Mouse (Mus musculus) embryonic fibroblast, embryonic 13.5 days (primary cell): ENCODE measurements around the gene Gcnt2. TPM values are rescaled to one million over a fixed set of nuclear protein-coding genes. Genes with fewer than 3 reads are reported as not detected.
"Not testable (repeated sequence)": the region's sequence is repeated elsewhere in the genome, so short reads cannot be mapped to it uniquely, and the experiment has no call there.

ENCODE experiments used
- H3K27ac ChIP-seq: 2 replicates; pipeline ENCODE4 v1.5.1; 2012; ENCODE audit warnings: low read length, control low read depth, inconsistent platforms; ENCODE audit not compliant: insufficient read depth
- H3K4me1 ChIP-seq: 2 replicates; pipeline ENCODE4 v1.6.1; 2011; ENCODE audit warnings: low read length; ENCODE audit not compliant: control insufficient read depth, insufficient read depth
- H3K4me3 ChIP-seq: 2 replicates; pipeline ENCODE4 v1.5.1; 2011; ENCODE audit warnings: mild to moderate bottlenecking, control low read depth, low read length; ENCODE audit not compliant: insufficient read depth
- CTCF ChIP-seq: IDR thresholded peaks from 2 replicates; pipeline ENCODE4 v1.5.1; 2011; ENCODE audit warnings: mild to moderate bottlenecking, control low read depth, low read length, moderate library complexity, borderline replicate concordance; ENCODE audit not compliant: insufficient read depth
- POLR2A ChIP-seq: IDR thresholded peaks from 2 replicates; pipeline ENCODE4 v1.6.1; 2011; ENCODE audit warnings: low read depth, mild to moderate bottlenecking, control low read depth, low read length, moderate library complexity
- polyA plus RNA-seq: library from polyadenylated mRNA; stranded (reverse); fragments of >200 nt; gene quantifications from 2 replicates; pipeline ENCODE4 v1.2.4, GENCODE M21; 2011; ENCODE audit warnings: low read depth; ENCODE audit not compliant: missing spikeins, insufficient read length

The Gcnt2 gene
- polyA plus RNA-seq, 1 experiment: 12.8 TPM

- Histone ChIP-seq H3K27ac (no peak overlapping the region), H3K4me1 (no peaks in the 10 kb centered on the region), H3K4me3 (no peak overlapping the region)
- TF ChIP-seq POLR2A (no peak), CTCF (no peak)
Measured at GRCm38 (mm10) chr13:40986081-40986480, 126.5 kb downstream of the Gcnt2 start.

GRCm38 (mm10) chr13:40987608-40988303 lies 128.2 kb downstream of the Gcnt2 start:
- not testable (repeated sequence) for H3K27ac ChIP-seq, H3K4me1 ChIP-seq, H3K4me3 ChIP-seq

DNA sequence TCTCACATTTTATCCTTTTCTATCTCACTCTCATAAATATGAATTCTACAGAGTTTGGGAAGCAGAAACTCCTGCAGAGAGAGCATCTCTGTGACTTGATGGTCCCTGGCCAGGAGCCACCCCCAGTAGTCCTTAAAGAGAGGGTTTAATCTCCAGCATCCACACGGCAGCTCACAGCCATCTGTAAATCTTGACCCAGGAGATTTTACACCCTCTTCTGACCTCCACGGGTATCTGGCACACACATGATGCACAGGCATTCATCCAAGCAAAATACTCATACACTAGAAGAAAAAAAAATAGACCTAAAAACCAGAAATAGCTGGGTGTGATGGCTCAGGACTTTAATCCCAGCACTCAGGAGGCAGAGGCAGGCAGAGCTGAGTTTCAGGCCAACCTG lies 128.9 kb downstream of the Gcnt2 start:
- TF ChIP-seq CTCF (no peak), POLR2A (no peak)
- H3K27ac ChIP-seq: no peak overlapping the region
- H3K4me1 ChIP-seq: no peaks in the 10 kb centered on the region
- no peak overlapping the region for H3K4me3 ChIP-seq

DNA sequence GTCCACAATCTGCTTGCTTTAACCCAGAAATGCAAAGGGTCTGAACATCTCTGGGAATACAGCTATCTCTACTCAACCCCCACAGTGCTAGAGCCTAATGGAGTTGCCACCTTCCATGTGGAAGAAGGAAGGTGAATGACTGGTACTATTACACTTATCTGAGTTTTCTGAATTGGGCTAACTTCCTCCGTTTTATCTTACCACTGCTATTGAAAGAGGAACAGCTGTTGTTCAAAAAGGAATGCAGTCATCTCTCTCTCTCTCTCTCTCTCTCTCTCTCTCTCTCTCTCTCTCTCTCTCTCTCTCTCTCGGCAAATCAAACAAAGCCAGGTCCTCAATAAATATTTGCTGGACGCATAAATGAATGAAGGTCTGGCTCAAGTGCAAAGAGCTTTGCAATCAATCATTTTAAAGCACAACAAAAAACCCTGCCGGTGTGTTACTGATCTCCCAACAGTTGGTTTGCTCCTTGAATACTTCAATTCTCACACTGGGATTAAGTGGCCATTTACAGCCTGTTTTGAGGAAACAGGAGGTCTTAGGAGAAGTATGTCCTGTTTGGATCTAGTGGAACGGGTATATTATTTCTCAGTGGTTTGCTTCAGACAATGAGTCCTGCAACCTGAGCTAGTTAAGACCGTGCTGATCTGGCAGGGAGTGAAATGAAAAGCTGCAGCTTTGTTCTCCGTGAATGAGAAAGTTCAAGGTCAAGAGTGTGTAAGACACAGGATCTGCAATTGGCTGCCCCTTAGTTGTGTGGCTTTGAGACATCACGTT lies 135.1 kb downstream of the Gcnt2 start:
- no peak for TF ChIP-seq POLR2A
- no peak for TF ChIP-seq CTCF
- no peaks in the 10 kb centered on the region for H3K4me1 ChIP-seq
- H3K4me3 ChIP-seq: no peak overlapping the region
- no peak overlapping the region for H3K27ac ChIP-seq

- not testable (repeated sequence) for H3K27ac ChIP-seq, H3K4me3 ChIP-seq, H3K4me1 ChIP-seq
Measured at GRCm38 (mm10) chr13:40998537-40998936, 139.0 kb downstream of the Gcnt2 start.

GRCm38 (mm10) chr13:41000140-41000925 lies 140.8 kb downstream of the Gcnt2 start:
- H3K4me1 ChIP-seq: peaks cover 3% of the 10 kb centered on the region
- TF ChIP-seq POLR2A (peak; percentile 41; the same call in 1 of the 2 replicates), CTCF (no peak)

DNA sequence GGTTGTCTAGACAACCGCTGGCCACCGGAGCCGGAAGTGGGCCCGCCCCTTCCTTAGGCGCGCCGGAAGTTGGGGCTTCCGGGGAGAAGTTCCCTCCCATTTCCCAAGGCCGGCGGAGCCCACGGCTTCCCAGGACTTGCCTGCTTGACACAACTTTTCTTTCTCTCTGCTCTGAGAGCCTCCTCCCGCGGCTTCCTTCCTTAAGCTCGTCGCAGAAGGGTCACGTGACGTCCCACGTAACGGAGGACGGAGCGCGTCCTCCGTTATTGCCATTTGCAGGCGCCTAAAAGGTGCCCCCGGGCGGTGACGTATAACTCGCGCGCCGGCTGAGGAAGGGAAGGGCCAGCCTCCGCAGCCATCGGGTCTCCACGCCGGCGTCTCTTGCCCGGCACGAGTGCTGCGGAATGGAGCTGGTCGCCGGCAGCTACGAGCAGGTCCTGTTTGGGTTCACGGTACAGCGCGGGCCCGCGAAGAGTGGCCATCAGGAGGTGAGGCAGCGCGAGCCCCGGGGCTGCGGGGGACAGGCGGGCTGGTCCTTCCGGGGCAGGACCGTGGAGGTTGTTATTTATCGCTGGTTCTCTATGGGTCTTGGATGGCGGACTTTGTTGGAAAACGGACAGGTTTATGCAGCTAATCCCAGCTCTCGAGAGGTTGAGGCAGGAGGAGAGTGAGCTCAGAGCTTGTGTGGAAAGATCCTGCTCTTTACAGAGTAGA lies 141.5 kb downstream of the Gcnt2 start, which contains the start of gene Pak1ip1:
TSS of gene Pak1ip1 (plus strand) at position 98 of the 714 bp plus-strand sequence.
- Histone ChIP-seq H3K4me3 (peak within 1 kb of the TSS; percentile 99), H3K4me1 (peaks cover 3% of the 10 kb centered on the region), H3K27ac (peak within 1 kb of the TSS; percentile 99)
- no peak for TF ChIP-seq CTCF
- peak; percentile 54; the same call in 1 of the 2 replicates for TF ChIP-seq POLR2A

More at GRCm38 (mm10) chr13:41000140-41000925, 140.8 kb downstream of the Gcnt2 start:
- Histone ChIP-seq H3K27ac (peak overlapping the region; percentile 99), H3K4me3 (peak overlapping the region; percentile 99)

- Histone ChIP-seq H3K27ac (no peak overlapping the region), H3K4me1 (peaks cover 3% of the 10 kb centered on the region), H3K4me3 (peak overlapping the region; percentile 51)
- no peak for TF ChIP-seq CTCF
- no peak for TF ChIP-seq POLR2A
Measured at GRCm38 (mm10) chr13:41002001-41002400, 142.4 kb downstream of the Gcnt2 start.

DNA sequence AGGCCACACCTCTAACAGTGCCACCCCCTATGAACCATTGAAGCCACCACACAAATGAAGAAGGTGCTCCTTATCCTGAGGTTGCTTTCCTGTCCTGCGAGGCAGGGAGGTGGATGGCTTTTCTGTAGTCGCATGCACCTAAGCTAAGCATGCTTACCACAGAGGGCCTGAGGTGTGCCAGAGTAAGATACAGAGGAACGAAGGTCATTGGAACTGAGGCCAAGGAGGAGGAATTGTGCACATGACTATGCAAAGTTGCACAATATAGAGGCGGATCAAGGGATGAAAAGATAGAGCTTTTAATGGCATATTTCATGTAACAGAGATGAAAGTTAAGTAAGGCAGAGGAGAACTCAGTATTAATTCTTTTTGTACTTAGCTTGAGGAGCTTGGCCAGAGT lies 146.7 kb downstream of the Gcnt2 start:
- Histone ChIP-seq H3K27ac (no peak overlapping the region), H3K4me3 (no peak overlapping the region), H3K4me1 (peaks cover 3% of the 10 kb centered on the region)
- no peak for TF ChIP-seq POLR2A
- no peak for TF ChIP-seq CTCF
